Mouse (Mus musculus): ENCODE data around the gene 6030445D17Rik. TPM values are rescaled to one million over a fixed set of nuclear protein-coding genes. Genes with fewer than 3 reads are reported as not detected.

6030445D17Rik gene
- 0.12 and 0.16 TPM in 2 replicates for polyA plus RNA-seq (2014; fragmentation: Nextera tagmentation; extraction: Ambion mirVana)

- Histone ChIP-seq H3K9me3 (ENCODE audit: control insufficient read depth, low read length) (no peaks in the 10 kb centered on the region), H3K36me3 (ENCODE audit: control insufficient read depth, insufficient read depth, low read length) (no peaks in the 10 kb centered on the region), H3K4me3 (replicated peaks; ENCODE audit: low read depth, low read length) (peak within 1 kb of the TSS; percentile 61), H3K4me2 (ENCODE audit: low read length) (peak within 1 kb of the TSS; percentile 95), H3K27me3 (ENCODE audit: control insufficient read depth, insufficient read depth, low read length) (peaks cover 28% of the 10 kb centered on the region), H3K27ac (replicated peaks; ENCODE audit: low read depth, low read length) (peak within 1 kb of the TSS; percentile 66), H3K4me1 (ENCODE audit: control insufficient read depth, insufficient read depth, low read length) (peaks cover 8% of the 10 kb centered on the region; the same call in 1 of the 2 replicates), H3K9ac (replicated peaks; ENCODE audit: low read length) (peak within 1 kb of the TSS; percentile 57)
- ATAC-seq (ENCODE audit: low FRiP score, low TSS enrichment) (peak; percentile 63; the same call in 1 of the 2 replicates), DNase-seq (peak; percentile 80)
- WGBS, result under 1% methylated on average over 64 of the region's 64 CpGs
Observed at GRCm38 (mm10) chr4:136462086-136462838, at the start of gene 6030445D17Rik. TSS of gene 6030445D17Rik (plus strand) at chr4:136462250.

GRCm38 (mm10) chr4:136415477-136415876, 46.6 kb upstream of the 6030445D17Rik start:
- 90% methylated on average over 9 of the region's 9 CpGs for WGBS

GRCm38 (mm10) chr4:136418962-136419361, 43.1 kb upstream of the 6030445D17Rik start:
- ATAC-seq (ENCODE audit: low FRiP score, low TSS enrichment) (no peak), DNase-seq (peak; percentile 34)
- Histone ChIP-seq H3K9me3 (ENCODE audit: control insufficient read depth, low read length) (no peaks in the 10 kb centered on the region), H3K4me3 (replicated peaks; ENCODE audit: low read depth, low read length) (no peak overlapping the region), H3K4me1 (ENCODE audit: control insufficient read depth, insufficient read depth, low read length) (0 out of 2 replicates have a peak, but pooled peaks cover 3% of the 10 kb centered on the region), H3K27me3 (ENCODE audit: control insufficient read depth, insufficient read depth, low read length) (no peaks in the 10 kb centered on the region; the same call in 1 of the 2 replicates), H3K4me2 (ENCODE audit: low read length) (no peak overlapping the region), H3K36me3 (ENCODE audit: control insufficient read depth, insufficient read depth, low read length) (no peaks in the 10 kb centered on the region), H3K27ac (replicated peaks; ENCODE audit: low read depth, low read length) (no peak overlapping the region), H3K9ac (replicated peaks; ENCODE audit: low read length) (no peak overlapping the region)
- WGBS, result 8% methylated on average over 11 of the region's 11 CpGs

More at GRCm38 (mm10) chr4:136415477-136415876, 46.6 kb upstream of the 6030445D17Rik start:
- Histone ChIP-seq H3K36me3 (ENCODE audit: control insufficient read depth, insufficient read depth, low read length) (no peaks in the 10 kb centered on the region), H3K4me1 (ENCODE audit: control insufficient read depth, insufficient read depth, low read length) (no peaks in the 10 kb centered on the region), H3K9ac (replicated peaks; ENCODE audit: low read length) (no peak overlapping the region), H3K27me3 (ENCODE audit: control insufficient read depth, insufficient read depth, low read length) (no peaks in the 10 kb centered on the region), H3K27ac (replicated peaks; ENCODE audit: low read depth, low read length) (no peak overlapping the region), H3K4me2 (ENCODE audit: low read length) (no peak overlapping the region), H3K9me3 (ENCODE audit: control insufficient read depth, low read length) (no peaks in the 10 kb centered on the region), H3K4me3 (replicated peaks; ENCODE audit: low read depth, low read length) (no peak overlapping the region)
- no peak for ATAC-seq (ENCODE audit: low FRiP score, low TSS enrichment)
- DNase-seq, result no peak

GRCm38 (mm10) chr4:136419386-136419785, 42.7 kb upstream of the 6030445D17Rik start:
- Histone ChIP-seq H3K9ac (replicated peaks; ENCODE audit: low read length) (no peak overlapping the region), H3K4me3 (replicated peaks; ENCODE audit: low read depth, low read length) (no peak overlapping the region), H3K36me3 (ENCODE audit: control insufficient read depth, insufficient read depth, low read length) (no peaks in the 10 kb centered on the region), H3K4me1 (ENCODE audit: control insufficient read depth, insufficient read depth, low read length) (peaks cover 5% of the 10 kb centered on the region; the same call in 1 of the 2 replicates), H3K27ac (replicated peaks; ENCODE audit: low read depth, low read length) (no peak overlapping the region), H3K4me2 (ENCODE audit: low read length) (no peak overlapping the region), H3K27me3 (ENCODE audit: control insufficient read depth, insufficient read depth, low read length) (peaks cover 1% of the 10 kb centered on the region; the same call in 1 of the 2 replicates), H3K9me3 (ENCODE audit: control insufficient read depth, low read length) (no peaks in the 10 kb centered on the region)
- DNase-seq (no peak), ATAC-seq (ENCODE audit: low FRiP score, low TSS enrichment) (no peak)
- WGBS, result 61% methylated on average over 6 of the region's 6 CpGs

- H3K4me2 ChIP-seq (ENCODE audit: low read length), result peak within 1 kb of the TSS; percentile 75
- peaks cover 15% of the 10 kb centered on the region for H3K27me3 ChIP-seq (ENCODE audit: control insufficient read depth, insufficient read depth, low read length)
- DNase-seq (no peak), ATAC-seq (ENCODE audit: low FRiP score, low TSS enrichment) (no peak)
- H3K27ac ChIP-seq (replicated peaks; ENCODE audit: low read depth, low read length), result no peak within 1 kb of the TSS
- WGBS, result 81% methylated on average over 9 of the region's 9 CpGs
- H3K4me3 ChIP-seq (replicated peaks; ENCODE audit: low read depth, low read length), result peak within 1 kb of the TSS; percentile 40
- no peaks in the 10 kb centered on the region for H3K36me3 ChIP-seq (ENCODE audit: control insufficient read depth, insufficient read depth, low read length)
- peaks cover 10% of the 10 kb centered on the region; the same call in 1 of the 2 replicates for H3K4me1 ChIP-seq (ENCODE audit: control insufficient read depth, insufficient read depth, low read length)
- H3K9me3 ChIP-seq (ENCODE audit: control insufficient read depth, low read length), result no peaks in the 10 kb centered on the region
- H3K9ac ChIP-seq (replicated peaks; ENCODE audit: low read length), result peak within 1 kb of the TSS; percentile 52
Observed at GRCm38 (mm10) chr4:136423224-136423623, 38.8 kb upstream of the 6030445D17Rik start, which contains the start of gene Htr1d. TSS of gene Htr1d (plus strand) at chr4:136423524.

GRCm38 (mm10) chr4:136424120-136424999, 37.7 kb upstream of the 6030445D17Rik start:
- peak; percentile 43 for ATAC-seq (ENCODE audit: low FRiP score, low TSS enrichment)
- Histone ChIP-seq H3K4me3 (replicated peaks; ENCODE audit: low read depth, low read length) (peak overlapping the region; percentile 40), H3K27ac (replicated peaks; ENCODE audit: low read depth, low read length) (no peak overlapping the region), H3K4me2 (ENCODE audit: low read length) (peak overlapping the region; percentile 75), H3K9me3 (ENCODE audit: control insufficient read depth, low read length) (no peaks in the 10 kb centered on the region), H3K9ac (replicated peaks; ENCODE audit: low read length) (peak overlapping the region; percentile 52), H3K36me3 (ENCODE audit: control insufficient read depth, insufficient read depth, low read length) (no peaks in the 10 kb centered on the region), H3K4me1 (ENCODE audit: control insufficient read depth, insufficient read depth, low read length) (peaks cover 10% of the 10 kb centered on the region; the same call in 1 of the 2 replicates), H3K27me3 (ENCODE audit: control insufficient read depth, insufficient read depth, low read length) (peaks cover 15% of the 10 kb centered on the region)
- DNase-seq, result peak; percentile 57
- 1% methylated on average over 65 of the region's 70 CpGs for WGBS

GRCm38 (mm10) chr4:136425000-136425288, 37.1 kb upstream of the 6030445D17Rik start:
- no peak for ATAC-seq (ENCODE audit: low FRiP score, low TSS enrichment)
- peaks cover 15% of the 10 kb centered on the region for H3K27me3 ChIP-seq (ENCODE audit: control insufficient read depth, insufficient read depth, low read length)
- H3K27ac ChIP-seq (replicated peaks; ENCODE audit: low read depth, low read length), result no peak overlapping the region
- H3K4me2 ChIP-seq (ENCODE audit: low read length), result peak overlapping the region; percentile 75
- peak overlapping the region; percentile 40 for H3K4me3 ChIP-seq (replicated peaks; ENCODE audit: low read depth, low read length)
- no peaks in the 10 kb centered on the region for H3K36me3 ChIP-seq (ENCODE audit: control insufficient read depth, insufficient read depth, low read length)
- DNase-seq, result peak; percentile 32
- H3K9me3 ChIP-seq (ENCODE audit: control insufficient read depth, low read length), result no peaks in the 10 kb centered on the region
- H3K4me1 ChIP-seq (ENCODE audit: control insufficient read depth, insufficient read depth, low read length), result peaks cover 10% of the 10 kb centered on the region; the same call in 1 of the 2 replicates
- H3K9ac ChIP-seq (replicated peaks; ENCODE audit: low read length), result peak overlapping the region; percentile 52; the same call in 1 of the 2 replicates
- WGBS, result 2% methylated on average over 15 of the region's 15 CpGs

- ATAC-seq (ENCODE audit: low FRiP score, low TSS enrichment), result no peak; the same call in 1 of the 2 replicates
- H3K4me2 ChIP-seq (ENCODE audit: low read length), result no peak overlapping the region
- WGBS, result 27% methylated on average over 11 of the region's 11 CpGs
- DNase-seq, result no peak
- H3K27ac ChIP-seq (replicated peaks; ENCODE audit: low read depth, low read length), result no peak overlapping the region
- H3K9me3 ChIP-seq (ENCODE audit: control insufficient read depth, low read length), result no peaks in the 10 kb centered on the region
- peaks cover under 1% of the 10 kb centered on the region; the same call in 1 of the 2 replicates for H3K27me3 ChIP-seq (ENCODE audit: control insufficient read depth, insufficient read depth, low read length)
- no peak overlapping the region for H3K4me3 ChIP-seq (replicated peaks; ENCODE audit: low read depth, low read length)
- H3K4me1 ChIP-seq (ENCODE audit: control insufficient read depth, insufficient read depth, low read length), result peaks cover 6% of the 10 kb centered on the region; the same call in 1 of the 2 replicates
- no peaks in the 10 kb centered on the region for H3K36me3 ChIP-seq (ENCODE audit: control insufficient read depth, insufficient read depth, low read length)
- H3K9ac ChIP-seq (replicated peaks; ENCODE audit: low read length), result no peak overlapping the region
Observed at GRCm38 (mm10) chr4:136430609-136431375, 31.3 kb upstream of the 6030445D17Rik start.

Data from midbrain, embryonic 14.5 days (tissue).